Mouse (Mus musculus) testis, adult 2 months (tissue): ENCODE results near the gene Nlrc4. TPM values are rescaled to one million over a fixed set of nuclear protein-coding genes. Genes with fewer than 3 reads are reported as not detected.
A peak's percentile ranks its signal among the peaks of the same experiment; 100 is the strongest.

Source experiments
- H3K27ac ChIP-seq: fragments of 200-500 bp; 2 replicates; pipeline ENCODE4 v1.5.1; 2012; ENCODE audit warnings: low read depth, low read length; ENCODE audit not compliant: control insufficient read depth, insufficient read depth
- H3K27me3 ChIP-seq: fragments of 200-500 bp; 2 replicates; pipeline ENCODE4 v1.6.1; 2012; ENCODE audit warnings: mild to moderate bottlenecking, low read length, moderate library complexity; ENCODE audit not compliant: control insufficient read depth, insufficient read depth
- H3K36me3 ChIP-seq: fragments of 200-500 bp; 2 replicates; pipeline ENCODE4 v1.6.1; 2012; ENCODE audit warnings: mild to moderate bottlenecking, low read length; ENCODE audit not compliant: control insufficient read depth, insufficient read depth
- H3K4me1 ChIP-seq: fragments of 200-500 bp; 2 replicates; pipeline ENCODE4 v1.6.1; 2012; ENCODE audit warnings: low read length; ENCODE audit not compliant: control insufficient read depth, insufficient read depth
- H3K4me3 ChIP-seq: fragments of 200-500 bp; 2 replicates; pipeline ENCODE4 v1.5.1; 2012; ENCODE audit warnings: low read depth, mild to moderate bottlenecking, low read length, moderate library complexity, mixed read lengths; ENCODE audit not compliant: control insufficient read depth
- CTCF ChIP-seq: fragments of 200-500 bp; IDR thresholded peaks from 2 replicates; pipeline ENCODE4 v1.5.1; 2012; ENCODE audit warnings: low read depth, mild to moderate bottlenecking, inconsistent platforms, low read length, moderate library complexity; ENCODE audit not compliant: control insufficient read depth, insufficient read depth, insufficient replicate concordance
- POLR2A ChIP-seq: fragments of 200-500 bp; IDR thresholded peaks from 2 replicates; pipeline ENCODE4 v1.6.1; 2012; ENCODE audit warnings: low read depth, mild to moderate bottlenecking, inconsistent platforms, low read length, moderate library complexity; ENCODE audit not compliant: control insufficient read depth
- polyA plus RNA-seq: library from polyadenylated mRNA; depleted of rRNA; stranded (reverse); fragments of >200 nt; gene quantifications from 2 replicates; pipeline ENCODE4 v1.2.3, GENCODE M21; 2012; rRNA removed

Nlrc4 gene
- polyA plus RNA-seq, 1 experiment = 0.77 TPM

DNA sequence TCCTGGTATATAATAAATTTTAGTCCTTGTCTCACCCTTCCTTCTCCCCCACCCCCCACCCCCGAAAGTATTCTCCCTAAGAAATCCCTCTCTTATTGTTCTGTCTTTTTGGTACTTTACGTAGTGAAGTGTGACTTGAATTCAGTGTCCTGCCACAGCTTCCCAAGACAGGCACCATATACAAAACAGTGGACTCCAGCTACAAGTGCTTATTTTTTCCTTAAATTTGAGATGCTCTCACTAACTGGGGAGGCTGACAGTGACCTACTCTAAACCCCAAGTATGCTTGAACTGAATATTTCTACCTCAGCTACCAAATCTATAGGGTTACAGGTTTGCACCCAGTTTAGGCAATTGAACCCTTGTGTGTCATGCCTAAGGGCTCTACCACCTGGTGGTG, 64.6 kb downstream of the Nlrc4 start:
- H3K27me3 ChIP-seq = no peaks in the 10 kb centered on the region
- peak overlapping the region; percentile 97; the same call in 1 of the 2 replicates for H3K4me3 ChIP-seq
- H3K27ac ChIP-seq = no peak overlapping the region
- TF ChIP-seq POLR2A (no peak), CTCF (no peak)
- no peaks in the 10 kb centered on the region for H3K36me3 ChIP-seq
- H3K4me1 ChIP-seq = peaks cover 2% of the 10 kb centered on the region

- no peak overlapping the region for H3K27ac ChIP-seq
- no peaks in the 10 kb centered on the region for H3K36me3 ChIP-seq
- no peaks in the 10 kb centered on the region for H3K27me3 ChIP-seq
- TF ChIP-seq CTCF = no peak
- H3K4me3 ChIP-seq = no peak overlapping the region
- H3K4me1 ChIP-seq = peaks cover under 1% of the 10 kb centered on the region
Observed at GRCm38 (mm10) chr17:74389847-74390246, 69.1 kb downstream of the Nlrc4 start.

- no peaks in the 10 kb centered on the region; the same call in 1 of the 2 replicates for H3K36me3 ChIP-seq
- TF ChIP-seq POLR2A (no peak), CTCF (no peak)
- H3K4me1 ChIP-seq = no peaks in the 10 kb centered on the region
- H3K4me3 ChIP-seq = no peak overlapping the region
- H3K27me3 ChIP-seq = no peaks in the 10 kb centered on the region
- no peak overlapping the region for H3K27ac ChIP-seq
Observed at GRCm38 (mm10) chr17:74386657-74387056, 72.3 kb downstream of the Nlrc4 start.

DNA sequence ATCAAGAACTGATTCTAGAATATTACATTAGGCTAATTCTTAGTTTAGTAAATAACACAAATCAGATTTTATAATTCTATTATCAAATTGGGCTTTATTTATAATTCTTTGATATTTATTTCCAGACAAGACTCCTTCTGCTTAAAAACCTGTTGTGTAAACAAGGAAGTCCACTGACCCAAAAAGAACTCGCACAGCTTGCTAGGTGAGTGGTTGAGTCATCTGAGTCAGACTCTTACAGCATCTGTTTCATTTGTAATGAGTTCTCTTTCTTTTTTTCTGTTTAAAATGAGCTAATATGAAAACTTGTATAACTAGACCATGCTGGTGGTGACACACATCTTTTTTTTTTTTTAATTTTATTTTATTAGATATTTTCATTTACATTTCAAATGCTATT, 82.0 kb downstream of the Nlrc4 start:
- Histone ChIP-seq H3K27me3 (no peaks in the 10 kb centered on the region), H3K36me3 (peaks cover 2% of the 10 kb centered on the region), H3K27ac (no peak overlapping the region), H3K4me3 (no peak overlapping the region), H3K4me1 (no peaks in the 10 kb centered on the region)
- TF ChIP-seq POLR2A (no peak), CTCF (no peak)

Other genes with a start within 250 kb of the Nlrc4 start
- 94.5 and 110 TPM in 2 replicates for gene Memo1, start 163.6 kb downstream of the Nlrc4 start, polyA plus RNA-seq
- gene Dpy30, start 135.2 kb downstream of the Nlrc4 start, polyA plus RNA-seq = 133 and 159 TPM in 2 replicates
- gene Spast, start 120.2 kb downstream of the Nlrc4 start, polyA plus RNA-seq = 22.0 and 23.3 TPM in 2 replicates
- 10.0 and 12.1 TPM in 2 replicates for gene Slc30a6, start 63.5 kb downstream of the Nlrc4 start, polyA plus RNA-seq
- gene Yipf4, start 30.4 kb upstream of the Nlrc4 start, polyA plus RNA-seq = 12.2 and 16.1 TPM in 2 replicates
- 26.0 and 26.3 TPM in 2 replicates for gene Birc6, start 69.2 kb upstream of the Nlrc4 start, polyA plus RNA-seq